Mouse (Mus musculus) cerebellum, adult 2 months (tissue): ENCODE measurements at regions not wholly inside any gene's neighbourhood (a gene's known extent, or its start where the extent isn't known, plus 50 kb on each side); places are given as distances from the start of the nearest gene placed in this dataset.

Experiments
- DNase-seq, 2 experiments: peaks; one replicate each; pipeline ENCODE4 v3.0.0; 2021
- H3K27ac ChIP-seq: fragments of 200-500 bp; 2 replicates; pipeline ENCODE4 v1.5.1; 2012; ENCODE audit warnings: low read length, control low read depth, inconsistent platforms; ENCODE audit not compliant: insufficient read depth
- H3K27me3 ChIP-seq: fragments of 200-500 bp; 2 replicates; pipeline ENCODE4 v1.6.1; 2012; ENCODE audit warnings: inconsistent platforms, mild to moderate bottlenecking, low read length, moderate library complexity; ENCODE audit not compliant: control insufficient read depth, insufficient read depth
- H3K4me1 ChIP-seq: fragments of 200-500 bp; 2 replicates; pipeline ENCODE4 v1.6.1; 2011; ENCODE audit warnings: low read length; ENCODE audit not compliant: control insufficient read depth, insufficient read depth
- H3K4me3 ChIP-seq: fragments of 200-500 bp; replicated peaks from 2 replicates; pipeline ENCODE3; 2011; ENCODE audit warnings: mild to moderate bottlenecking, low read depth, low read length, control low read depth; ENCODE audit not compliant: insufficient read depth
- CTCF ChIP-seq: fragments of 200-500 bp; IDR thresholded peaks from 2 replicates; pipeline ENCODE4 v1.5.1; 2011; ENCODE audit warnings: low read depth, mild to moderate bottlenecking, control low read depth, low read length, moderate library complexity, borderline replicate concordance; ENCODE audit not compliant: insufficient read depth
- POLR2A ChIP-seq: fragments of 200-500 bp; IDR thresholded peaks from 2 replicates; pipeline ENCODE4 v1.6.1; 2011; ENCODE audit warnings: low read length, control low read depth, borderline replicate concordance; ENCODE audit not compliant: insufficient read depth
- WGBS: fragments of 180-500 bp; shearing (Covaris S2); methylation state at CpG from one replicate; pipeline ENCODE4 v1.1.7; 2018; 5-methylcytosine and 5-hydroxymethylcytosine counted together

- Histone ChIP-seq H3K4me3 (no peak overlapping the region), H3K4me1 (peaks cover 6% of the 10 kb centered on the region; the same call in 1 of the 2 replicates), H3K27ac (no peak overlapping the region), H3K27me3 (no peaks in the 10 kb centered on the region)
- WGBS = 4% methylated on average over 3 of the region's 3 CpGs
- peak; percentile 94 to 95 for DNase-seq
- no peak for TF ChIP-seq CTCF
- no peak for TF ChIP-seq POLR2A
Measured at GRCm38 (mm10) chr4:64200151-64200807, 153.5 kb upstream of the Tnc start.

DNA sequence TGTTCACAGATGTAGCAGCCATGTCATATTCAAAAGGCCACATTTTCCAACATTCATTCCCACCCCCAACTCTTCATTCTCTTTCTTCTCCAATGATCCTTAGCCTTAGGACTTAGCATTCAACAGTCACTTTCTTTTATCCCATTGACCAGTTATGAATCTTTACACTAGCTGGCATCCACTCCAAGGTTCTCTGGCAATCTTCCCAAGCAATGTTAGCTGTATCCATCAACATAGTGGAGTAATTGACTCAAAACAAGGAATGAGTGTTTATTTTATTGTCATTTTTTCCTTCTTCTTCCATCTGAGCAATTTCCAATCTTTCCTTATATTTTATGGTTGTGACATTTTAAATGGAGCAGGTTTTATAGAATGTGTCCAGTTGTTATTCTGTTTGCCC is 138.2 kb upstream of the Tnc start:
- Histone ChIP-seq H3K27me3 (no peaks in the 10 kb centered on the region), H3K4me3 (no peak overlapping the region), H3K27ac (no peak overlapping the region), H3K4me1 (no peaks in the 10 kb centered on the region)
- no peak for TF ChIP-seq POLR2A
- TF ChIP-seq CTCF = no peak
- DNase-seq = no peak

DNA sequence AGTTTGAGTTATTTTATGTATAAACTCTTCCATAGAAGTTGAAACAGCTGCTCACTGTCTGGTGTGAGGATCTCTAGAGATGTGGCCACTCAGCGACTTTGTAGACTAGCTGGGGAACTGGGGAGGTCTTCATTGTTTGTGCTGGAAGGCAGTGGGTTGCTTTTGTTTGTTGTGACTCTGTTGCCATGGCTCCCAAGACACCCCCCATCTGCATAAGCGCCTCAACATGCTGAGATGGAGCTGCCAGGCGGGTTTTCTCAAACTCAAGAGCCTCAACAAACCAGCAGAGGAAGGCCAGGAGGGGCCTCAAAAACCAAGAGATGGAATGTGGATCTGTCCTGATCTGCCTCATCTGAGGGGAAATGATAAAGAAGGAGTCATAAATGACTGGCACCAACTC is 129.1 kb upstream of the Tnc start:
- Histone ChIP-seq H3K27ac (no peak overlapping the region), H3K27me3 (no peaks in the 10 kb centered on the region), H3K4me1 (no peaks in the 10 kb centered on the region), H3K4me3 (no peak overlapping the region)
- no peak for DNase-seq
- 38% methylated on average over 3 of the region's 3 CpGs for WGBS
- TF ChIP-seq CTCF = no peak
- no peak for TF ChIP-seq POLR2A

GRCm38 (mm10) chr4:64171476-64171875 is 124.7 kb upstream of the Tnc start:
- 95% methylated on average over 3 of the region's 3 CpGs for WGBS

GRCm38 (mm10) chr4:64148989-64149463 is 102.2 kb upstream of the Tnc start:
- peak in 1 of 2 experiments; percentile 41 for DNase-seq
- Histone ChIP-seq H3K4me3 (no peak overlapping the region), H3K27me3 (no peaks in the 10 kb centered on the region), H3K4me1 (no peaks in the 10 kb centered on the region), H3K27ac (no peak overlapping the region)
- 53% methylated on average over 5 of the region's 5 CpGs for WGBS
- TF ChIP-seq POLR2A (no peak), CTCF (no peak)

More at GRCm38 (mm10) chr4:64171476-64171875, 124.7 kb upstream of the Tnc start:
- no peaks in the 10 kb centered on the region for H3K4me1 ChIP-seq
- H3K4me3 ChIP-seq = no peak overlapping the region
- no peak overlapping the region for H3K27ac ChIP-seq
- no peak for DNase-seq
- no peaks in the 10 kb centered on the region for H3K27me3 ChIP-seq
- no peak for TF ChIP-seq POLR2A
- no peak for TF ChIP-seq CTCF

GRCm38 (mm10) chr4:64145924-64146323 is 99.1 kb upstream of the Tnc start:
- DNase-seq = no peak
- no peak for TF ChIP-seq POLR2A
- TF ChIP-seq CTCF = no peak
- H3K4me3 ChIP-seq = no peak overlapping the region
- H3K4me1 ChIP-seq = peaks cover 11% of the 10 kb centered on the region; the same call in 1 of the 2 replicates
- no peaks in the 10 kb centered on the region for H3K27me3 ChIP-seq
- WGBS = 89% methylated on average over 2 of the region's 2 CpGs
- no peak overlapping the region for H3K27ac ChIP-seq

DNA sequence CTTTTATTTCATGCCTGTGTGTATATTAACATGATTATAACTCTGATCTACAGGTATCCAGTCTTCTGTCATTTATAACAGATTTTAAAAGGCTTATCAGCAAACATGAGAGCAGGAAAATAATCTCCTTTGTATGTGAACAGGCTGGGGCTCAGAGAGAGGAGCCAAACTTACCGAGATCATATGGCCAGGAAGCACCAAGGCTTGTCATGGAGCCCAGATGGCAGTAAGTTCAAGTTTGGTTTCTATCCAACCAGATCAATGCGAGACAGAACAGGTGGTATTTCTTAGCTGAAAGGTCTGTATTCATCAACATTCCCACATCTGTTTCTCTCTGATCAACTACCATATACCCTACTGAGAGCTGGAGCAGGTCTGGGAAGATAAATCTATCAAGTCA is 96.1 kb upstream of the Tnc start:
- no peak for TF ChIP-seq POLR2A
- no peak for TF ChIP-seq CTCF
- peak; percentile 40 to 79 for DNase-seq
- Histone ChIP-seq H3K27me3 (no peaks in the 10 kb centered on the region), H3K4me3 (no peak overlapping the region), H3K27ac (no peak overlapping the region), H3K4me1 (peaks cover 11% of the 10 kb centered on the region; the same call in 1 of the 2 replicates)
- 9% methylated on average over 2 of the region's 2 CpGs for WGBS

DNA sequence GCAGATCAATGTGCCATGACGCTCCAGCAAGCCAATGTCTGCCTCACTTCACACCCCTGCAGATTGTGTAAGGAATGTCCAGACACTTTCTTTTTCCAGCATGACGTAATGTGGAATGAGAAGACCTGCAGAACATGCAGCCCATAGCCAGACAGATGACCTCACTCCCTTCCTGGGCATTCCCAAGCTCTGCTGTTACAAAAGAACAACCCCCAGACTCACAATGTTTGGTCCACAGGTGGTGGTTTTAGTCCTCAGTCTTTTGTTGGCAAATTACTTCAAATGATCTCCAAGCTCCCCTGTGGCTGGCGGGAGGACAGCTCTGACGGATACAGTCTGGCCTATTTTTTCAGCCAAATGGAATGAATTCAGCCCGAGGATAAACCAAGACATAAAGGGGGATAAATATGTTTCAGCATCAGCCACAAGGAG is 95.6 kb upstream of the Tnc start:
- H3K27me3 ChIP-seq = no peaks in the 10 kb centered on the region
- peaks cover 11% of the 10 kb centered on the region; the same call in 1 of the 2 replicates for H3K4me1 ChIP-seq
- no peak overlapping the region for H3K4me3 ChIP-seq
- WGBS = 5% methylated on average over 5 of the region's 5 CpGs
- H3K27ac ChIP-seq = no peak overlapping the region
- peak; percentile 78 to 85 for DNase-seq
- no peak for TF ChIP-seq POLR2A
- no peak for TF ChIP-seq CTCF
